Mouse (Mus musculus): ENCODE data around the gene 2310009B15Rik.

DNA sequence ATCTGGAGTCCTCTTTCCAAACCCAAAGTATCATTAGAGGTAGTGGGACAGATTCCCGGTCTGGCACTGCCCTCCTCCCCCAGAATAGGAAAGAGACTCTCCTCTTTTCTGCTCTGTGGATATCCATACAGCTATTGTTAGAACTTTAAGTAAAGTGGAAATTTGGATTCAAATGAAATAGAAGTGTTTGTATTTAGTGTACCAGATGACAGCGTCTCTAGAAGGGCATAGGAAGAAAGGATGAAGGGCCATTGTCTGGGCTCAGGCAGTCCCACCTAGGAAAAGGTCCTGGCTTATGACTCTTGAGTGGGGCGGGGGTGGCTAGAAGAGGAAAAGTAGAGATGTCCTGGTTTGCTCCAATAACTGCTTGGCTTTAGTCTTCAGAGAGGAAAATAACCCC is 11.2 kb downstream of the 2310009B15Rik start:
- TF ChIP-seq CTCF (IDR thresholded peaks at IDR 0.05; ENCODE audit: insufficient read depth, low read length), result no peak
- TF ChIP-seq POLR2A (IDR thresholded peaks at IDR 0.05; ENCODE audit: borderline replicate concordance, extremely low read depth, low read depth, low read length), result no peak

All from lung, adult 2 months (tissue).